Mouse (Mus musculus): ENCODE data around the gene Il11ra2.
"Not testable (repeated sequence)": the region's sequence is repeated elsewhere in the genome, so short reads cannot be mapped to it uniquely, and the experiment has no call there.

Il11ra2 gene

DNA sequence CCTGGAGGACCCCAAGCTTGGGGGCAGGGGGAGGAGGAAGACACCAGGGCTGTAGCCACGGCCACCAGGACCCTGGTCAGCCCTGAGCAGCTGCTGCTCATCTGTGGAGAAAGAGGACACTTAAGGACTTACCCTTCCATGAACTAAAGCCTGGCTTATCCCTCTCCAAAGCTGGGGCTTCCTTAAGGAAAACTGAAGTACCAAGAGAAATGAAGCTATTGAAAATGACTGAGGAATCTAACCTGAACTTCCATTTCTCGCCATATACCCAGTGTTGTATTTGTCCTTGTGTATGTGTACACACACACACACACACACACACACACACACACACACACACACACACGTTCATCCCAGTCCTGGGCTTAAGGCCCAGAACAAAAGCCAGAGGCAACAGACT, at the start of gene Il11ra2:
TSS of gene Il11ra2 (minus strand) at position 101 of the 400 bp plus-strand sequence.
- DNase-seq, result not testable (repeated sequence)

- DNase-seq, result not testable (repeated sequence)
Observed at GRCm38 (mm10) chr4:42682183-42682524, 20.5 kb upstream of the Il11ra2 start.

- not testable (repeated sequence) for DNase-seq
Observed at GRCm38 (mm10) chr4:42681473-42682182, 19.9 kb upstream of the Il11ra2 start.

GRCm38 (mm10) chr4:42680374-42681356, 19.0 kb upstream of the Il11ra2 start:
- not testable (repeated sequence) for DNase-seq

GRCm38 (mm10) chr4:42679365-42679764, 17.7 kb upstream of the Il11ra2 start:
- not testable (repeated sequence) for DNase-seq

- not testable (repeated sequence) for DNase-seq
Observed at GRCm38 (mm10) chr4:42675415-42675814, 13.7 kb upstream of the Il11ra2 start.

- not testable (repeated sequence) for DNase-seq
Observed at GRCm38 (mm10) chr4:42654951-42655350, 6.7 kb downstream of the Il11ra2 start, which contains the start of gene Ccl27b. Gene Ccl27b (plus strand): TSS chr4:42655251.

DNA sequence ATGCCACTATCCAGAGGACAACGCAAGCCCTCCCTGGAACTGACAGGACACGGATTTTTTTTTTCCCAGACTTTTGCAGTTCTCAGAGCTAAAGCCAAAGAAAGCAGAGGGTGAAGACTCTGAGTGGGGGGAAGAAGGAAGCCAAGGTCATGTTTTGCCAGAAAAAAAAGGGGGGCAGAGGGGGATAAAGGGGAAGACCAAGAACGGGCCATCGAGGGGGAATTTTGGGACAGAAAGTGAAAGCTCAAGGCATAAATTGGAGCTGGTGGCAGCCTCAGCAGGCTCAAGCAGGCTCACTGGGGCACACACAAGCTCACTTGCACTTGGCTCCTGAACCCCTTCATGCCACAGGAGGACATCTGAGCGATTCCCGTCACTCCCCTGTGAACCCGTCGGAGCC, 32.3 kb downstream of the Il11ra2 start, which contains the start of gene Gm2564:
TSS of gene Gm2564 (plus strand) at position 301 of the 400 bp plus-strand sequence.
- DNase-seq, result not testable (repeated sequence)

- DNase-seq, result not testable (repeated sequence)
Observed at GRCm38 (mm10) chr4:42611895-42612294, 49.8 kb downstream of the Il11ra2 start, which contains the start of gene Gm10591. Gene Gm10591 (plus strand): TSS chr4:42612195.
